In genomic region chr17:56700451-56700850, GRCm38 (mm10) we compare ENCODE assay signal across 26 mouse cellular contexts. TPM values are rescaled to one million over a fixed set of nuclear protein-coding genes. Genes with fewer than 3 reads are reported as not detected.
DNase-seq lines count a peak whose midpoint lies in the region; ATAC-seq and TF ChIP-seq lines count a peak whose summit lies in the region.
"Had no signal": no experiment of that assay in that cellular context is flagged by ENCODE, and none has a peak within 500 bp of the region (broad histone marks: within the 10 kb centered on the region; RNA-seq: fewer than 3 reads in every experiment).

No protein-coding gene starts in this region.

- H3K4me1 ChIP-seq in heart, adult 2 months (ENCODE audit: control insufficient read depth, insufficient read depth, low read length) = no peaks in the 10 kb centered on the region; the same call in 1 of the 2 replicates
- no peaks in the 10 kb centered on the region; the same call in 1 of the 2 replicates for H3K4me1 ChIP-seq in heart, embryonic 11.5 days (ENCODE audit: control insufficient read depth, insufficient read depth, low read length)
- H3K4me1 ChIP-seq in heart, postnatal 0 days (ENCODE audit: control insufficient read depth, insufficient read depth) = no peaks in the 10 kb centered on the region
- H3K4me1 ChIP-seq in neural tube, embryonic 11.5 days (ENCODE audit: control insufficient read depth, insufficient read depth, low read length) = no peaks in the 10 kb centered on the region
- H3K4me1 ChIP-seq in neural tube, embryonic 15.5 days = 0 out of 2 replicates have a peak, but pooled peaks cover under 1% of the 10 kb centered on the region
- H3K4me1 ChIP-seq: embryonic facial prominence, embryonic 12.5 days; intestine, embryonic 15.5 days had no signal

- 0 out of 2 replicates have a peak, but pooled peaks have one; percentile 41 for TF ChIP-seq EP300 in heart, adult 2 months (IDR thresholded peaks at IDR 0.05; ENCODE audit: insufficient read depth, low read depth, low read length)
- TF ChIP-seq EP300 in heart, postnatal 0 days (IDR thresholded peaks at IDR 0.05; ENCODE audit: low read depth) = no peak

- H3K27ac ChIP-seq in heart, adult 2 months = no peak overlapping the region
- H3K27ac ChIP-seq in heart, embryonic 11.5 days (ENCODE audit: low read depth, low read length) = no peak overlapping the region
- H3K27ac ChIP-seq in heart, postnatal 0 days (ENCODE audit: low read depth) = no peak overlapping the region
- no peak overlapping the region for H3K27ac ChIP-seq in neural tube, embryonic 11.5 days (ENCODE audit: low read depth, low read length)
- H3K27ac ChIP-seq in neural tube, embryonic 15.5 days (replicated peaks) = no peak overlapping the region
- H3K27ac ChIP-seq: embryonic facial prominence, embryonic 12.5 days; embryonic facial prominence, embryonic 15.5 days; gastrocnemius, adult 2 months; heart, embryonic 13.5 days; intestine, embryonic 15.5 days had no signal

- no peak for TF ChIP-seq CTCF in heart, adult 2 months (IDR thresholded peaks at IDR 0.05)
- no peak for TF ChIP-seq CTCF in heart, postnatal 0 days (IDR thresholded peaks at IDR 0.05; ENCODE audit: low read depth)

- H3K9me3 ChIP-seq in heart, embryonic 11.5 days (replicated peaks; ENCODE audit: control insufficient read depth, low read length) = no peaks in the 10 kb centered on the region
- H3K9me3 ChIP-seq in heart, postnatal 0 days (replicated peaks; ENCODE audit: control insufficient read depth, low read length) = no peaks in the 10 kb centered on the region
- no peaks in the 10 kb centered on the region for H3K9me3 ChIP-seq in neural tube, embryonic 11.5 days (ENCODE audit: control insufficient read depth, low read length)
- no peaks in the 10 kb centered on the region for H3K9me3 ChIP-seq in neural tube, embryonic 15.5 days (replicated peaks)
- H3K9me3 ChIP-seq: embryonic facial prominence, embryonic 12.5 days; embryonic facial prominence, embryonic 15.5 days; heart, embryonic 13.5 days; intestine, embryonic 15.5 days had no signal

- TF ChIP-seq POLR2A in heart, adult 2 months (IDR thresholded peaks at IDR 0.05; ENCODE audit: insufficient read depth, low read depth, low read length) = no peak

- no peak overlapping the region for H3K4me2 ChIP-seq in heart, embryonic 11.5 days
- no peak overlapping the region for H3K4me2 ChIP-seq in heart, postnatal 0 days (ENCODE audit: low read depth, low read length)
- no peak overlapping the region for H3K4me2 ChIP-seq in neural tube, embryonic 11.5 days (ENCODE audit: low read depth)
- H3K4me2 ChIP-seq in neural tube, embryonic 15.5 days = no peak overlapping the region
- H3K4me2 ChIP-seq: embryonic facial prominence, embryonic 12.5 days; embryonic facial prominence, embryonic 15.5 days; heart, embryonic 13.5 days; intestine, embryonic 15.5 days had no signal

- no peak overlapping the region for H3K9ac ChIP-seq in heart, adult 2 months (ENCODE audit: low read depth, low read length)
- H3K9ac ChIP-seq in heart, embryonic 11.5 days (ENCODE audit: low read depth, low read length) = no peak overlapping the region
- H3K9ac ChIP-seq in heart, postnatal 0 days (replicated peaks; ENCODE audit: low read depth, low read length) = no peak overlapping the region
- no peak overlapping the region for H3K9ac ChIP-seq in neural tube, embryonic 11.5 days (ENCODE audit: low read length)
- no peak overlapping the region for H3K9ac ChIP-seq in neural tube, embryonic 15.5 days (replicated peaks)
- H3K9ac ChIP-seq: embryonic facial prominence, embryonic 12.5 days; embryonic facial prominence, embryonic 15.5 days; forebrain, postnatal 0 days; heart, embryonic 13.5 days; intestine, embryonic 15.5 days had no signal

- WGBS in heart, adult 2 months = 62% methylated on average over 2 of the region's 2 CpGs
- WGBS in heart, embryonic 11.5 days (ENCODE audit: insufficient replicate concordance) = 64% methylated on average over 2 of the region's 2 CpGs
- WGBS in heart, postnatal 0 days = 56% methylated on average over 2 of the region's 2 CpGs
- WGBS in neural tube, embryonic 11.5 days = 85% methylated on average over 2 of the region's 2 CpGs
- WGBS in neural tube, embryonic 15.5 days = 90% methylated on average over 2 of the region's 2 CpGs

- no peaks in the 10 kb centered on the region for H3K27me3 ChIP-seq in heart, adult 2 months (ENCODE audit: control insufficient read depth, insufficient read depth, low read length)
- no peaks in the 10 kb centered on the region for H3K27me3 ChIP-seq in heart, embryonic 11.5 days (ENCODE audit: control insufficient read depth, insufficient read depth, low read length)
- no peaks in the 10 kb centered on the region for H3K27me3 ChIP-seq in heart, postnatal 0 days (ENCODE audit: control insufficient read depth, insufficient read depth, low read length)
- H3K27me3 ChIP-seq in neural tube, embryonic 11.5 days (ENCODE audit: control insufficient read depth, insufficient read depth, low read length) = no peaks in the 10 kb centered on the region
- H3K27me3 ChIP-seq in neural tube, embryonic 15.5 days (replicated peaks) = no peaks in the 10 kb centered on the region
- H3K27me3 ChIP-seq: embryonic facial prominence, embryonic 12.5 days; embryonic facial prominence, embryonic 15.5 days; heart, embryonic 13.5 days; intestine, embryonic 15.5 days had no signal

- intact Hi-C loops in heart, adult 2 months (cut with DNase I) = no loop called here
- intact Hi-C loops in heart, postnatal 14 days (cut with DNase I) = no loop called here

- ATAC-seq in heart, embryonic 11.5 days (replicated peaks; ENCODE audit: insufficient number of reproducible peaks, low FRiP score, low TSS enrichment) = no peak; the same call in 1 of the 2 replicates
- peak; percentile 59 for ATAC-seq in heart, postnatal 0 days (ENCODE audit: insufficient read depth, low read depth)
- ATAC-seq in neural tube, embryonic 11.5 days (ENCODE audit: insufficient read depth, low FRiP score, low TSS enrichment) = peak; percentile 31; the same call in 1 of the 2 replicates
- ATAC-seq in neural tube, embryonic 15.5 days (ENCODE audit: low FRiP score) = no peak
- 0 out of 2 replicates have a peak, but pooled peaks have one; percentile 22 for ATAC-seq in megakaryocyte-erythroid progenitor cell, adult 5-6 weeks (replicated peaks; ENCODE audit: low FRiP score, low TSS enrichment, poor library complexity, severe bottlenecking)
- ATAC-seq: CD4-positive, CD25-positive, alpha-beta regulatory T cell, adult 4 months; forebrain, embryonic 14.5 days; forebrain, postnatal 0 days; hindbrain, embryonic 16.5 days; intestine, embryonic 15.5 days had no signal

- H3K79me2 ChIP-seq in heart, adult 2 months (replicated peaks; ENCODE audit: control insufficient read depth, insufficient read depth, low read length) = no peaks in the 10 kb centered on the region; the same call in 1 of the 2 replicates

- H3K4me3 ChIP-seq in heart, adult 2 months = no peak overlapping the region
- no peak overlapping the region for H3K4me3 ChIP-seq in heart, embryonic 11.5 days (ENCODE audit: low read depth, low read length)
- H3K4me3 ChIP-seq in heart, postnatal 0 days (ENCODE audit: low read depth, low read length) = no peak overlapping the region
- H3K4me3 ChIP-seq in neural tube, embryonic 11.5 days (ENCODE audit: low read depth, low read length) = no peak overlapping the region
- no peak overlapping the region for H3K4me3 ChIP-seq in neural tube, embryonic 15.5 days (replicated peaks)
- H3K4me3 ChIP-seq: embryonic facial prominence, embryonic 12.5 days; embryonic facial prominence, embryonic 15.5 days; gastrocnemius, adult 2 months; heart, embryonic 13.5 days; intestine, embryonic 15.5 days had no signal

- H3K36me3 ChIP-seq in heart, adult 2 months (ENCODE audit: control insufficient read depth, insufficient read depth, low read length) = peaks cover 2% of the 10 kb centered on the region; the same call in 1 of the 2 replicates
- peaks cover 68% of the 10 kb centered on the region for H3K36me3 ChIP-seq in heart, embryonic 11.5 days (ENCODE audit: control insufficient read depth, insufficient read depth, low read length)
- peaks cover 95% of the 10 kb centered on the region for H3K36me3 ChIP-seq in heart, postnatal 0 days (replicated peaks; ENCODE audit: control insufficient read depth, insufficient read depth, low read length)
- peaks cover 47% of the 10 kb centered on the region for H3K36me3 ChIP-seq in neural tube, embryonic 11.5 days (ENCODE audit: control insufficient read depth, insufficient read depth, low read length)
- H3K36me3 ChIP-seq in neural tube, embryonic 15.5 days = peaks cover 92% of the 10 kb centered on the region

- DNase-seq in heart, adult 2 months = peak in 1 of 2 experiments; percentile 41
- DNase-seq in heart, postnatal 0 days (ENCODE audit: low spot score) = no peak
- DNase-seq in heart, postnatal 14 days = no peak
- DNase-seq in neural tube, embryonic 11.5 days (ENCODE audit: low spot score) = no peak
- no peak for DNase-seq in right cerebral cortex, postnatal 14 days
- DNase-seq: adrenal gland, adult 2 months; adrenal gland, postnatal 14 days; cerebellum, adult 11 months; cerebellum, adult 2 months; cerebellum, adult 9-11 months; cerebellum, postnatal 25 days; forebrain, postnatal 0 days; gastrocnemius, adult 2 months; gastrocnemius, postnatal 14 days; kidney, adult 11 months had no signal

RNA-seq across cellular contexts. Expression of gene Ndufa11, which starts 17.1 kb away (rescaled TPM):
- total RNA-seq in heart, adult 2 months (2021) = 100 to 1,000 TPM; 748 to 906 TPM
- 1,680 and 1,786 TPM in 2 replicates for polyA plus RNA-seq in heart, adult 2 months (2012; rRNA removed)
- polyA plus RNA-seq in heart, embryonic 11.5 days (2014; fragmentation: Nextera tagmentation; extraction: Ambion mirVana) = 651 and 677 TPM in 2 replicates
- total RNA-seq in heart, postnatal 0 days (2014; rRNA removed; ENCODE audit: low replicate concordance) = 892 and 948 TPM in 2 replicates
- 1,914 and 1,978 TPM in 2 replicates for polyA plus RNA-seq in heart, postnatal 0 days (2015; fragmentation: Nextera tagmentation; extraction: Ambion mirVana)
- 100 to 1,000 TPM; 796 to 811 TPM for total RNA-seq in heart, postnatal 14 days (2021)
- polyA plus RNA-seq in neural tube, embryonic 11.5 days (2014; fragmentation: Nextera tagmentation; extraction: Ambion mirVana) = 403 and 406 TPM in 2 replicates
- 639 and 709 TPM in 2 replicates for polyA plus RNA-seq in neural tube, embryonic 15.5 days (2015; fragmentation: Nextera tagmentation; extraction: Ambion mirVana)
- 181 and 226 TPM in 2 replicates for total RNA-seq in megakaryocyte-erythroid progenitor cell, adult 5-6 weeks (2014; fragmentation: Nextera tagmentation)
- total RNA-seq in megakaryocyte-erythroid progenitor cell, adult 5-6 weeks (2017) = 75.6 and 167 TPM in 2 replicates

RNA-seq across cellular contexts. Expression of gene Vmac, which starts 17.4 kb away (rescaled TPM):
- 1 to 10 TPM; 3.0 to 4.7 TPM for total RNA-seq in heart, adult 2 months (2021)
- polyA plus RNA-seq in heart, adult 2 months (2012; rRNA removed) = 8.3 and 9.9 TPM in 2 replicates
- polyA plus RNA-seq in heart, embryonic 11.5 days (2014; fragmentation: Nextera tagmentation; extraction: Ambion mirVana) = 11.9 and 13.4 TPM in 2 replicates
- 15.1 and 16.3 TPM in 2 replicates for total RNA-seq in heart, postnatal 0 days (2014; rRNA removed; ENCODE audit: low replicate concordance)
- 10.7 and 11.0 TPM in 2 replicates for polyA plus RNA-seq in heart, postnatal 0 days (2015; fragmentation: Nextera tagmentation; extraction: Ambion mirVana)
- total RNA-seq in heart, postnatal 14 days (2021) = 1 to 10 TPM; 5.3 to 7.6 TPM
- 17.3 and 17.6 TPM in 2 replicates for polyA plus RNA-seq in neural tube, embryonic 11.5 days (2014; fragmentation: Nextera tagmentation; extraction: Ambion mirVana)
- 13.8 and 18.1 TPM in 2 replicates for polyA plus RNA-seq in neural tube, embryonic 15.5 days (2015; fragmentation: Nextera tagmentation; extraction: Ambion mirVana)
- total RNA-seq in megakaryocyte-erythroid progenitor cell, adult 5-6 weeks (2014; fragmentation: Nextera tagmentation) = 4.5 and 5.5 TPM in 2 replicates
- total RNA-seq in megakaryocyte-erythroid progenitor cell, adult 5-6 weeks (2017) = 4.1 and 7.6 TPM in 2 replicates

RNA-seq across cellular contexts. Expression of gene Ranbp3, which starts 27.4 kb away (rescaled TPM):
- total RNA-seq in heart, adult 2 months (2021) = 10 to 100 TPM; 37.6 to 37.7 TPM
- polyA plus RNA-seq in heart, adult 2 months (2012; rRNA removed) = 40.6 and 44.5 TPM in 2 replicates
- 65.9 and 66.2 TPM in 2 replicates for polyA plus RNA-seq in heart, embryonic 11.5 days (2014; fragmentation: Nextera tagmentation; extraction: Ambion mirVana)
- total RNA-seq in heart, postnatal 0 days (2014; rRNA removed; ENCODE audit: low replicate concordance) = 60.9 and 64.7 TPM in 2 replicates
- polyA plus RNA-seq in heart, postnatal 0 days (2015; fragmentation: Nextera tagmentation; extraction: Ambion mirVana) = 38.8 and 40.6 TPM in 2 replicates
- 10 to 100 TPM; 41.8 to 44.7 TPM for total RNA-seq in heart, postnatal 14 days (2021)
- polyA plus RNA-seq in neural tube, embryonic 11.5 days (2014; fragmentation: Nextera tagmentation; extraction: Ambion mirVana) = 112 and 119 TPM in 2 replicates
- 94.2 and 95.4 TPM in 2 replicates for polyA plus RNA-seq in neural tube, embryonic 15.5 days (2015; fragmentation: Nextera tagmentation; extraction: Ambion mirVana)
- total RNA-seq in megakaryocyte-erythroid progenitor cell, adult 5-6 weeks (2014; fragmentation: Nextera tagmentation) = 81.7 and 94.5 TPM in 2 replicates
- 50.6 and 58.1 TPM in 2 replicates for total RNA-seq in megakaryocyte-erythroid progenitor cell, adult 5-6 weeks (2017)

RNA-seq across cellular contexts. Expression of gene Nrtn, which starts 56.9 kb away (rescaled TPM):
- 10 to 100 TPM; 24.4 to 26.8 TPM for total RNA-seq in heart, adult 2 months (2021)
- 26.2 and 49.3 TPM in 2 replicates for polyA plus RNA-seq in heart, adult 2 months (2012; rRNA removed)
- 4.6 and 5.2 TPM in 2 replicates for polyA plus RNA-seq in heart, embryonic 11.5 days (2014; fragmentation: Nextera tagmentation; extraction: Ambion mirVana)
- 83.1 and 104 TPM in 2 replicates for total RNA-seq in heart, postnatal 0 days (2014; rRNA removed; ENCODE audit: low replicate concordance)
- 33.9 and 35.5 TPM in 2 replicates for polyA plus RNA-seq in heart, postnatal 0 days (2015; fragmentation: Nextera tagmentation; extraction: Ambion mirVana)
- 10 to 100 TPM; 19.7 to 20.0 TPM for total RNA-seq in heart, postnatal 14 days (2021)
- 5.8 and 6.3 TPM in 2 replicates for polyA plus RNA-seq in neural tube, embryonic 11.5 days (2014; fragmentation: Nextera tagmentation; extraction: Ambion mirVana)
- polyA plus RNA-seq in neural tube, embryonic 15.5 days (2015; fragmentation: Nextera tagmentation; extraction: Ambion mirVana) = 2.7 and 5.3 TPM in 2 replicates
- total RNA-seq in megakaryocyte-erythroid progenitor cell, adult 5-6 weeks (2014; fragmentation: Nextera tagmentation) = not detected in 2 replicates
- not detected in 2 replicates for total RNA-seq in megakaryocyte-erythroid progenitor cell, adult 5-6 weeks (2017)
- total RNA-seq: common myeloid progenitor, adult 5-6 weeks had no signal
- polyA plus RNA-seq: CD4-positive, CD25-positive, alpha-beta regulatory T cell, adult 4 months had no signal

Comparison
In these comparisons a context has a peak if more than half of its experiments do, and no peak if none do; other contexts are left out.
1. ATAC-seq: peak in heart, postnatal 0 days (single experiment), neural tube, embryonic 11.5 days (single experiment) and megakaryocyte-erythroid progenitor cell, adult 5-6 weeks (single experiment); none in heart, embryonic 11.5 days (single experiment) and neural tube, embryonic 15.5 days (single experiment).